Mouse (Mus musculus) cerebellum, adult 11-12 months (tissue): ENCODE measurements around the gene Osbpl10.
"Not testable (repeated sequence)": the region's sequence is repeated elsewhere in the genome, so short reads cannot be mapped to it uniquely, and the experiment has no call there.

Source experiments
- DNase-seq: peaks from one replicate; pipeline ENCODE4 v3.0.0; 2022

Osbpl10 gene

DNA sequence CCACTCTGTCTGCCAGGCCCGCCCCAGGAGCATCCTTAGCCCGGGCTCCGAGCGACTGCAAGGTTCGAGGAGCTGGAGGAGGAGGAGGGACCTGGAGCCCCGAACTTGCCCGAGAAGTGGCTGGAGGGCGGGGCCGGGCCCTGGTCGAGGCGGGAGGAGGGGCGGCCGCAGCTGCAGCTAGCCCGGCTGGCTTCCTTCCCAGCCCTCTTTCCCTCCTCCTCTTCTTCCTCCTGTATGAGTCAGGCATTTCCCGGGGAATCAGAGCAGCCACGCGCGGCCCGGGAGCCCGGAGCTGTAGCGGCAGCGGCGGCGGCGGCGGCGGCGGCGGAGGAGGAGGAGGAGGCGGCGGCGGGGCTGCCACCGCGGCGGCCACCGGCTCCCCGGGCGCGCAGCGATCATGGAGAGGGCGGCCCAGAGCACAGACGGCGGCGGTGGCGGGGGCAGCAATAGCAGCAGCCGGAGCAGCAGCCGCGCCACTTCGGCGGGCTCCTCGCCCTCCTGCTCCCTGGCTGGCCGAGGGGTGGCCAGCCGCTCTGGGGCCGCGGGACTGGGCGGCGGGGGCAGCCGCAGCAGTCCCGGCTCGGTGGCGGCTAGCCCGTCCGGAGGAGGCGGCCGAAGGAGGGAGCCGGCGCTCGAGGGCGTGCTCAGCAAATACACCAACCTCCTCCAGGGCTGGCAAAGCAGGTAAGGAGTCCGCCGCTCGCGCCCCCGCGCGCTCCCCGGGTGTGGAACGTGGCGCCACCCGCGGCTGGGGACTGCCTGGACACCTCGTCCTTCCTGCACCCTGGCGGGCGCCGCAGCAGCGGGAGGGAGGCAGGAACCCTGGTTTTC is at the start of gene Osbpl10:
Osbpl10 (plus strand) TSS at position 289 of the 831 bp plus-strand sequence.
- peak; percentile 80 for DNase-seq

DNA sequence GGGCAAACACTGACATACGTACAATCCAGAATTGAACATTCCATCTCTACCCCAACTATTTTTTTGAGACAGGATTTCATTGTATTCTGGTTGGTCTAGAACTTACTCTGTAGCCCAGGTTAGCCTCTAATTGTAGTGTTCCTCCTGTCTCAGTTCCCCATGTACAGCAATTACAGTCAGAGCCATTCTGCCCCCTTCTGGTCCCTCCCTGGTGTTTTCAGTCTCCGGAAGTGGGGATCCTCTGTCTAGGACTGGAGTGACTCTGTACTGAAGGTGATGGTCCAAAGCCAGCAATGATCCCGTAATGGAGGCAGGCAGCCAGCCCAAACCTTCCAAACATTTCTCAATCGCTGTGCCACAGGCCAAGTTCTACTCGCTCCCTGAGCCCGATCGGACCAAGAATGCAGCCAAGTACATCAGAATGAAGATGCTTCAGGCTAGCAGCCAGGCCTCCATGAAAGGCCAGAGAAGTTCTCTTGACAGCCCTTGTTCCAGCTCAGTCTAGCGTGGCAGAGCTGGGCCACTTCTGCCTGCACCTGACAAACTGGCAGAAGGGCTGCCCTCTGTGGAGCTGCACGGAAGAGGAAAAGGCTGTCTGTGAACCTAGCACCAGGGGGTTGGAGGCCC is 47.8 kb upstream of the Osbpl10 start:
- peak; percentile 64 for DNase-seq

GRCm38 (mm10) chr9:114932607-114933006 is 45.8 kb upstream of the Osbpl10 start:
- DNase-seq = no peak

DNA sequence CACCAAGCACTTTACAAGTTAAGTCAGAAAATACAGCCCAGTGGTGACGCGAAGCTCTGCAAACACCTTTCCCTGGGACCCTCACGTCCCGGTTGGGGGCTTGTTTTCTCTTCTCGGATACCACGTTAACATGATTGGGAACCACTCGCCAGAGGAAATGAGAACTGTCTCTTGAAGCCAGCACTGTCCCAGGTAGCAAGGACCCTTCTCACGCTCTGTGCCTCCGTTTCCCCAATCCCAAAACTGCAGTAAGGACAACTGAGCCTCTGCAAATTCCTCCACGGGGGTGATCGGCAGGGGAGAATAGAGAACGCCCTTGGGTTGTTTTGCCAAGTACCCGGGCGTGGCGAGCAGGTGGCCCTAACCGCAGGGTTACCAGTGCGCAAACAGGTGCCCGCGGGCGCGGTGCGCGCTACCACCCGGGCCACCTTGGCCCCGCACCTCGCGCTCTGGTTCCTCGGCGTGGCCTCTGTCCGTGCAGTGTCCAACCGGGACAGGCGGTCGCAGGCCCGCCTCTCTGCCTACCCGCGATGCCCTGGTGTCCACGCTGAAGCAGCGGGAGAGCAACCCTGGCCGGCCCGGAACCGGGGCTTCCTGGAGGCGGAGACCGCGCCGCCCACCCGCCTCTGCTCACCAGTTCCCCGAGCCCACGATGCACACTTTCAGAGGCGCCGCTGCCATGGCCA is 45.2 kb upstream of the Osbpl10 start:
- DNase-seq = peak; percentile 71

DNA sequence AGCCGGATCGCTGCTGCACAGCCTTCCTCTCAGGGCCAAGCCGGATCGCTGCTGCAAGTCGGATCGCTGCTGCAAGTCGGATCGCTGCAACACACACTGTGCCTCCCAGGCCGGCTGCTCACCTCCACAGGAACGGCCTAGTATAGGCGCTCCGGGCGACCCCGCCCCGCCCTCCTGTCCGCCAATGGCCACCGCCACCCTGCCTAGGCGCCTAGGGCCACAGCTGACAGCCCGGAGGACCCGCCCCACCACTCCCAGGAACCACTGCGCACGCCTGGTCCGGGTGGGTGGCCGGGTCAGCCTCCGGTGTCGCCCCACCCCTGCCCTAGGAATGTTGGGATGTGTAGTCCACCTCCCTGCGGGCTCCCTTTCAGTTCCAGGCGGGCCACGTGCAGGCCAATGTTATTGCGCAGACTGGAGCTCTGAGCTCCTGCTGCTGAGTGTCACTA is 44.6 kb upstream of the Osbpl10 start, which contains the start of gene Gpd1l:
Gpd1l (minus strand) TSS at position 265 of the 449 bp plus-strand sequence.
- DNase-seq = peak; percentile 97

DNA sequence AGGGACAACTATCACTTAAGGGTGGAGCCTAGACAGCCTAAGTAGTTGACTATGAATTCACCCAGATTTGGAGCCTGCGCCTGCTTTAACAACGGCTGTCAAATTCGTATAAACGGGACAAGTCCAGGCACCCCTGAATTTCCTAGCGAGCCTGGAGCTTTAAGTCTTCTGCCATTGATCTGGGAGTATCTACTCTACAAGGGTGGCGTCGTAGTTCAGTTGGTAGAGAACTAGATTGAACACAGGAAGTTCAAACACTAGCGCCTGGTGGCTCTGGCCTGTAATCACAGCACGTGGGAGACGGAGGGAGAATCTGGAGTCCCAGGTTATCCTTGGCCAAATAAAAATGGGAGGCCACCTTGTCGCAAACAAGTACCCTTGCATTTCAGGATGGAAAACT is 44.1 kb upstream of the Osbpl10 start:
- DNase-seq = peak; percentile 38

- no peak for DNase-seq
Measured at GRCm38 (mm10) chr9:114935321-114935720, 43.0 kb upstream of the Osbpl10 start.

DNA sequence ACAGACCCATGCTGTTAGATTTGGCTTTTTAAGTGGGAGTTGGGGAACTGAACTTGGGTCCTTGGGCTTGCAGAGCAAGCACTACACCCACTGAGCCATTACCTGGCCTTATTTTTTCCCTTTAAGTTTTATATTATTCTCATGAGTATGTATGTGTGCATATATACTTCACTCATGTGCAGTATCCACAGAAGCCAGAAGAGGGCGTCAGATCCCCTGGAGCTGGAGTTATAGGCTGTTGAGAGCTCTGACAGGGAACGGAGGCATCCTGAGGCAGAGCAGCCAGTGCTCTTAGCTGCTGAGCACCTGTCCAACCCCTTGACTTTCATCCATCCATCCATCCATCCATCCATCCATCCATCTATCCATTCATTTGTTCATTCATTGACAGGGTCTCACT is 41.7 kb upstream of the Osbpl10 start:
- no peak for DNase-seq

- no peak for DNase-seq
Measured at GRCm38 (mm10) chr9:114944642-114945041, 33.7 kb upstream of the Osbpl10 start.

GRCm38 (mm10) chr9:114945576-114945975 is 32.8 kb upstream of the Osbpl10 start:
- no peak for DNase-seq

DNA sequence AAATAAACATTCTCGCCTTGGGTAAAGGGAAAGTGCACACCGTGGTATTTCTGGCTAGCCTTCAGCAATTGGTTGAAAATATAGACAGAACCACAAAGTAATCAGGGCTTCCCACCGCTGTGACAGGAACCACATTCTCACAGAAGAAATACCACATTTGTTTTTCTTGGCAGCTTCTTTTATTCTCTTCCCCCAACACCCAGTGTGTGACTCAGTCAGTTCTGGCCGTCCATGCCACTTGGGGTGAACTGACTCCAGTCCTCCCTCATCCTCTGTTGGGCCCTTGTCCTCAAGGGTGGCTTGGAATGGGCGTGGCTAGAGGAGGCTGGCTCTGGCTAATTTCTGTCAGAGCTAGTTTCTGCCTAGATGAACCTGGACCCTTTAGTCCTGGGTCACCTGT is 30.0 kb upstream of the Osbpl10 start:
- no peak for DNase-seq

- no peak for DNase-seq
Measured at GRCm38 (mm10) chr9:114952866-114953265, 25.5 kb upstream of the Osbpl10 start.

DNA sequence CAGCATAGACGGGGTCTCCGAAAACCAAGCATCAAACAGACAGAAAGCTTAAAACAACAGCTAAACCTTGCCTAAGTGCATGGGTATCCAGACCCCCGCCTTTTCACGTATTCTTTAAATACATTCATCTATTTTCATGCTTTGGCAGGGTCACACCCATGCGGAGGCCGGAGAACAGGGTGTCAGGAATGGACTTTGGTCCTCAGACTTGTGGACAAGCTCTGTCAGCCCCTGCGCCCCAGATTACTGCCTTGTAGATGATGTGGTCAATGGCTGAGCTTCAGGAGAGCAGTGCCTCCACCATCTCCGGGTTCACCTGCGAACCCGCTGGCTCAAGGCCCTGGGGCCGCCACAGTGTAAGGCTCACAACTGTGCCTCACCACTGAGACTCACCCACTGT is 23.0 kb upstream of the Osbpl10 start:
- DNase-seq = no peak

DNA sequence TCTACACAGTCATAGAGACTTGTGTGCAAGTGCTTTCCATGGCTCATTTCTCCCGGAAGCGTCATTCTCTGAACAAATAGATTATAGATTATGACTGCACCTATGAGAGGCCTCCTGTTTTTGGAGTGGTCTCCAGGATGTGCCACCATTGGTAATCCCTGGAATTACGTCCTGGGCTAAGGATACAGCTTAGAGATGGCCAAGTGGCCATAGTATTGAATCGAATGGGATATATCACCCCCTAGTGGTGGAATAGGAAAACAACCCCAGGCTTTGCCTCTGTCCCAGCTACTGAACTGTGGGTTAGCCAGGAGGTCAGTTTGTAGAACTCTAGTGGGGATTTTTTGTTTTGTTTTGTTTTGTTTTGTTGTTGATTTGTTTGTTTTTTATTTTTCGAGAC is 21.4 kb upstream of the Osbpl10 start:
- DNase-seq = no peak

- DNase-seq = no peak
Measured at GRCm38 (mm10) chr9:114960043-114960789, 18.2 kb upstream of the Osbpl10 start.

GRCm38 (mm10) chr9:114960844-114961243 is 17.5 kb upstream of the Osbpl10 start:
- no peak for DNase-seq

- DNase-seq = no peak
Measured at GRCm38 (mm10) chr9:114964093-114964492, 14.3 kb upstream of the Osbpl10 start.

DNA sequence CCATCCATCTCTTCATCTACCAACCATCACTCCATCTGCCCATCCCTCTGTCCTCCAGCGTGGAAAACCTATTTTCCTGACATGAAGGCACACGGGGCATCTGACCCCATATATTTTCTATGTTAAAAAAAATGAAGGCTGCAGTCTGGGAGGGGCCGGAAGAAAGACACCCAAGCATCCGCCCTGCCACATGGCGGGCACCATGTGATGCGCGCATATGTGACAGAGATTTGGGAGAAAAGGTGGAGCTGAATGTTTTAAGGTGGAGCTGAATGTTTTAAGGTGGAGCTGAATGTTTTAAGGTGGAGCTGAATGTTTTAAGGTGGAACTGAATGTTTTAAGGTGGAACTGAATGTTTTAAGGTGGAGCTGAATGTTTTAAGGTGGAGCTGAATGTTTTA is 12.1 kb upstream of the Osbpl10 start:
- not testable (repeated sequence) for DNase-seq

DNA sequence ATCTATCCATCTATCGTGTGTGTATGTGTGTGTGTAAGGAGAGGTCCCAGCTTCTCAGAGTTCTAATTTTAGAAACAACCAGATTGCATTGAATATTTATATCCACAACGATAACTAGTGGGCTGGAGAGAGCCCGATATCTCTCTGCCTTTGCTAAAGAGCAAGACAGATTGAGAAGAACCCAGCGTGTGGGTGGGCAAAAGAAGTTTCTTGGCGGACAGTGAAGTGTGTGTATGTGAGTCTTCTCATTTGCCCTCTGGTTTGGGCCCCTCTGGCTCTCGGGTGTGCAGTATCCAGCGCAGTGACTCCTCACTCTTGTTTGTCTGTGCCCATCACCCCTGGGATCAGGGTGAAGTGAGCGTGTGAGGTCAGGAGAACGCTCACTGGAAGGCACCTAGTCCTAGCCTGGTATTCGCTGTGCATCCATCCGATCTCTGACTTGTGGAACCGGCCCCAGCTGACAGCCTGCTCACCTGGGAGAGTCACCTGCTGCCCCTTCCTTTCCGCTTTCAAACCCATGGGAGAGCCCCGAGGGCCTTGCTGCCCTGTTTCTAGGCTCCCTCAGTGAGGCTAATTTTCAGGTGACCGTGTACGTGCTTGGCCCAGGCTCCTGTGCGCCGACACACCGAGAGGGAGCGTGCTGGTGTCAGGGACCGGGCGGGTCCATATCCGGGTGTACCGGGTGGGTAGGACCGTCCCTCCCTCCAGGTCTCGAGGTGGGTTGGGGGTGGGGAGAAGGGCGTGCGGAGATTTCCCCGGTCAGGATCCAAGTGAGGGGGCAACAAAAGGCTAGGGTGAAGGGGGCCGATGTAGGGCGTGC is 698 bp upstream of the Osbpl10 start:
- DNase-seq = peak; percentile 69

DNA sequence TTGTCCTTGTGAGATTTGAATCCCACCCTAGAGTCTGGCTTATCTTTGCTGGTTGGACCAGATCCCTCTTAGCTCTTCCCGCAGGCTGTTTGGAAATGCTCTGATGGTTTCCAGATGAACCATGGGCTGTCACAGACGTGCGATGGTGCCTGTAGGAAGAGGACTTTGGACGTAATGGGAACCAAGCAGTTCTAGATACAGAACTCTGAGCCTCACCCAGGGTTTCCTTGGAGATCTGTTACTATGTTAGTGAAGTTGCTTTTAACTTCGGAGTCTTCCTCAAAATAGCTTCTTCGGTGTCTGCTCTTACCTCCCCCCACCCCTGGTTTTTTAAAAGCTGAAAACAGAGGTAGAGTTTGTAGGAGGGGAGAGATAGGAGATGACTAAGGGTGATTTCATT is 1.6 kb downstream of the Osbpl10 start:
- DNase-seq = no peak

DNA sequence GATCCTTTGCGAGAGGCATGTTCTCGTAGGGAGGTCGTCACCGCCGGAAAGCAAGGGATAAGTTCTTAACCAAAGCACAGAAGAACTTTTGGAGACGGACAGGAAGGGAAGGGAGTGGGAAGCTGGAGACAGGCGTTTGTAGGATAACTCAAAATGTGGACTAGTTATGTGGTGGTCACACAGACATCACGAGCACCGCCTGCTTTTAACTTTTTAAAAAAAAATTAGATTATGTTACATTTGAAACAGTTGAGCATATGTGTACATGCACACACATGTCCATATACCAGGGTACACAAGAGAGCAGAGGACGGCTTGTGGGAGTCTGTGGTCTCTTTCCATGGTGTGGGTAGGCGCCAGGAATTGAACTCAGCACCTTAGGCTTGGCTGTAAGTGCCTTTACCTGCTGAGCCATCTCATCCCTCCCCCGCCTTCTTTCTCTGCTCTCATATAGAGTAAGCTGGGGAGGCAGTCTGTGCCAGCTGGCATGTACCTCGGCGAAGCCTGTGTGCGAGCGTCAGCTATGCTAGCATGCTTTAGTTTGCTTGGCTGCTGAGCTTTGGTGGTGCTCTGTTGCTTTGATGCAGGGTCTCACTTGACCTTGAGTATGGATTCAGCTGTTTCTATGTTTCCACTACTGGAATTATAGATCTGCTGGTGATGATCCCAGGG is 4.5 kb downstream of the Osbpl10 start, which contains the start of gene Rps27rt:
Rps27rt (minus strand) TSS at position 51 of the 672 bp plus-strand sequence.
- DNase-seq = no peak
